Mouse (Mus musculus) left cerebral cortex, postnatal 10 days (tissue): ENCODE data around the gene Slc39a2. TPM values are rescaled to one million over a fixed set of nuclear protein-coding genes. Genes with fewer than 3 reads are reported as not detected.

Experiments
- DNase-seq, 2 experiments: peaks; one replicate each; pipeline ENCODE4 v3.0.0; 2021 to 2022; ENCODE audit warnings: low spot score in 2 of 2, mixed read lengths in 1 of 2; ENCODE audit errors: extremely low spot score in 1 of 2
- intact Hi-C: fragments of 180-260 bp; cut with DNase I; formaldehyde crosslinking; loops from one replicate; pipeline ENCODE4 v1.15.1; 2025
- total RNA-seq, 2 experiments: library from RNA; stranded (reverse); gene quantifications; 2 replicates each; pipeline ENCODE4 v1.2.3; 2021

Slc39a2 gene
- total RNA-seq, 2 experiments from 2014 or later: 3.6 to 4.5 TPM

- no peak for DNase-seq
Observed at GRCm38 (mm10) chr14:51896539-51897170, 4.0 kb downstream of the Slc39a2 start.

GRCm38 (mm10) chr14:51899351-51899750 lies 6.7 kb downstream of the Slc39a2 start:
- intact Hi-C loops: no loop called here
- DNase-seq: no peak

More at GRCm38 (mm10) chr14:51896539-51897170, 4.0 kb downstream of the Slc39a2 start:
- intact Hi-C loops: no loop called here

GRCm38 (mm10) chr14:51902806-51903710 lies 10.4 kb downstream of the Slc39a2 start:
- DNase-seq: peak; percentile 49 to 78
- intact Hi-C loops: loop anchor here (10.0 kb wide), 1 partner anchor 292 kb away; the partner anchor contains the start of gene Supt16

GRCm38 (mm10) chr14:51903782-51904181 lies 11.1 kb downstream of the Slc39a2 start:
- DNase-seq: no peak
- intact Hi-C loops: loop anchor here (2.0 to 10.0 kb wide), 2 partner anchors 27 to 291 kb away; partner anchors contain the start of gene Supt16

GRCm38 (mm10) chr14:51904706-51905105 lies 12.0 kb downstream of the Slc39a2 start:
- intact Hi-C loops: loop anchor here (2.0 to 10.0 kb wide), 3 partner anchors 26 to 290 kb away; partner anchors contain the start of genes Supt16 and Zfp219
- no peak for DNase-seq

- DNase-seq: no peak
- intact Hi-C loops: loop anchor here (5.0 to 10.0 kb wide), 2 partner anchors 116 to 289 kb away; partner anchors contain the start of genes Supt16 and Zfp219
Observed at GRCm38 (mm10) chr14:51906102-51906501, 13.4 kb downstream of the Slc39a2 start.

GRCm38 (mm10) chr14:51911301-51911700 lies 18.6 kb downstream of the Slc39a2 start:
- intact Hi-C loops: no loop called here
- no peak for DNase-seq

- intact Hi-C loops: no loop called here
- DNase-seq: no peak
Observed at GRCm38 (mm10) chr14:51912391-51913061, 19.8 kb downstream of the Slc39a2 start.

GRCm38 (mm10) chr14:51913062-51913959 lies 20.6 kb downstream of the Slc39a2 start:
- intact Hi-C loops: no loop called here
- peak; percentile 59 to 90 for DNase-seq

- peak; percentile 87 to 92 for DNase-seq
- intact Hi-C loops: no loop called here
Observed at GRCm38 (mm10) chr14:51913960-51914762, 21.5 kb downstream of the Slc39a2 start, which contains the start of gene Ndrg2. Gene Ndrg2, minus strand, starts transcription at chr14:51914158.

GRCm38 (mm10) chr14:51915030-51915429 lies 22.3 kb downstream of the Slc39a2 start:
- no peak for DNase-seq
- intact Hi-C loops: no loop called here

- intact Hi-C loops: no loop called here
Observed at GRCm38 (mm10) chr14:51916539-51916938, 23.9 kb downstream of the Slc39a2 start.

GRCm38 (mm10) chr14:51918125-51918524 lies 25.4 kb downstream of the Slc39a2 start, which contains the start of gene Tppp2:
Gene Tppp2, plus strand, starts transcription at chr14:51918425.
- intact Hi-C loops: no loop called here
- DNase-seq: no peak

More at GRCm38 (mm10) chr14:51916539-51916938, 23.9 kb downstream of the Slc39a2 start:
- no peak for DNase-seq

- no peak for DNase-seq
- intact Hi-C loops: no loop called here
Observed at GRCm38 (mm10) chr14:51918966-51919365, 26.3 kb downstream of the Slc39a2 start.

- intact Hi-C loops: no loop called here
- peak; percentile 56 to 68 for DNase-seq
Observed at GRCm38 (mm10) chr14:51921759-51922570, 29.3 kb downstream of the Slc39a2 start.

GRCm38 (mm10) chr14:51922571-51922865 lies 29.8 kb downstream of the Slc39a2 start, which contains the start of gene Rnase13:
Gene Rnase13, minus strand, starts transcription at chr14:51922773.
- DNase-seq: no peak
- intact Hi-C loops: no loop called here
